Mouse (Mus musculus): ENCODE results near the gene Rmnd5b. TPM values are rescaled to one million over a fixed set of nuclear protein-coding genes. Genes with fewer than 3 reads are reported as not detected.
A peak's percentile ranks its signal among the peaks of the same experiment; 100 is the strongest.
"Not testable (repeated sequence)": the region's sequence is repeated elsewhere in the genome, so short reads cannot be mapped to it uniquely, and the experiment has no call there.

Gene Rmnd5b
- total RNA-seq, 2 experiments from 2014 or later, result 30.0 to 47.2 TPM

DNA sequence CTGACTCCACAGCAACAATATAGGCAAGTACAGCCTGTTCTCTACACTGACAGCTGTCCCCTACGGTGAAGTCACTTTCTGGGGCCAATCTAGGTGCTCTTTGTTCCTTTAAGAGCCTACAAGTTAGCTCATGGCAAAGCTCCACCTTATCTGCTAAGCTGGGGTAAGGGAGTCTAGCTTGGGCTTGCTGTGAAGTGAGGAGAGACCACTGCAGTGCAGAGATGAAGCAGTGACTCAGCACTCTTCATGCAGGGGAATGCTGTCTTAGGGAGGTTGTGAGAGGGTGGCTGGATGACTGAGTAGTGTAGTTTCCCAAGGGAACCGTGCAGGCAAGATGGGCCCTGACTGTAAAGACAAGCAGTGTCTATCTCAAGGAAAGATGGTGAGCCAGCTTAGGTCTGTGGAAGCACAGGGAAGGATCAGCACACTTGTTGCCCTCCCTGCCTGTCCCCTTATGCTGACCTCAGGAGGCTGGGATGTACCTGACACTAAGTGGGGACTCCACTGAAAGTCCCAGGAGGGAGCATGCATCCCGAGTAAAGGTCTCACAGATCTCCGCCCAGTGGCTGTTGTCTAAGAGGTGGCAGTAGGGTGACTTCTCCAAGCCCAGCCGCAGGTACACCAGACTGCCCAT is 10.4 kb downstream of the Rmnd5b start:
- no peak for DNase-seq (ENCODE audit: low spot score in 2 of 2)

DNA sequence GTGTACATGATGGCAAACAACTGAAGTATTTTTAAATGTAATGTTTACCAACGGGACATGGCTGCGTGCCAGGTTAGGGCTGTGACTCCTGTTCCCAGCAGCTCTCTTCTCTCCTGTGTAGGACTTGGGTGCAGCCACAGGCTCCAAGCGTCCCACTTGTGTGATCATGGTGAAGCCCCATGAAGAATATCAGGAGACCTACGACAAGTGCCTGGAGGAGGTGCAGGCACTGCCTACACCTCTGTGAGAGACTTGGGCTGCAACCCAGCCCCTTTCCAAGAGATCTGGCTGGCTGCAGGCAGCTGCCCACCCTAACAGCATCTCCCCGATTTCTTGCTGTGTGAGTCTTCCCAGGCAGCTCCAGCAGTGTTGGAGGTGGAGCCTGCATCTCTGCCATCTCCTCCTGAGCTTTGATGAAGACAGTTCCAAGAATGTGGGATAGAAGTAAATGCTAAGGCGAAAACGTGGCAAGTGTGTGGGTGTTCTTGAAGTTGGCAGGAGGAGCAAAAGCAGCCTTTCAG is 12.7 kb downstream of the Rmnd5b start:
- DNase-seq (ENCODE audit: low spot score in 2 of 2), result no peak

DNA sequence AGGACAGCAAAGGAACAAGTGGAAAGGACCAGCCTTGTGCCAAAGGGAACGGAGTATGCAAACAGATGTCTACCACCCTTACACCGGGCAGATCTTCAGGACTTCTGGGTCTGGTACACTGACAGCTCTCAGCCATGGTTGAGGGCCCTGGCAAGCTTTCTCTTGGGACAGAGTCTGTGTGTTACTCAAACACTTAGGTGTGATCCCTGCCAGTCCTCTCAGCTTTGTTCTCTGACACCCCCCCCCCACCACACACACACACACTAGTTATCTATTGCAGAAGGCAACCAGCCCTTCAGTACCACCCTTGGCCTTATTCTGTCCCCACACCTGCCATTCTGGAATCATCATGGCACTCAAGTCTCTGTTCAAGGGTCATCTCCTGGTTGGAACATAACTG is 13.9 kb downstream of the Rmnd5b start:
- DNase-seq (ENCODE audit: low spot score in 2 of 2), result no peak

DNA sequence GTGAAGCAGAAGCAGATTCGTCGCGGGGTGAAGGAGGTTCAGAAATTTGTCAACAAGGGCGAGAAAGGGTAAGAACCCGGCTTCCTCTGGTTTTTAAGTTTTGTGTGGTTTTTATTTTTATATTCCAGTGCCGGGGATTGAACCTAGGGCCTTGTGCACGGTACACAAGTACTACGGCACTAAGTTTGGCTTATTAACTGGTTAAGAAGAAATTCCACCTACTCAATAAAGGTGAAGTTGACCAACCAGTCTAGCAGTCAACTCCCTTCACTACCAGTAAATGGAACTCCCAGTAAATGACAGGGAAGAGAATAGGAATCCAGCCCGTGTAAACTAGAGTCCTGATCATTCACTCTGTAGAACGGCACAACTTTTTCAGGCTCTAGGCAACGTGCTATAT is 15.6 kb downstream of the Rmnd5b start:
- no peak for DNase-seq (ENCODE audit: low spot score in 2 of 2)

DNA sequence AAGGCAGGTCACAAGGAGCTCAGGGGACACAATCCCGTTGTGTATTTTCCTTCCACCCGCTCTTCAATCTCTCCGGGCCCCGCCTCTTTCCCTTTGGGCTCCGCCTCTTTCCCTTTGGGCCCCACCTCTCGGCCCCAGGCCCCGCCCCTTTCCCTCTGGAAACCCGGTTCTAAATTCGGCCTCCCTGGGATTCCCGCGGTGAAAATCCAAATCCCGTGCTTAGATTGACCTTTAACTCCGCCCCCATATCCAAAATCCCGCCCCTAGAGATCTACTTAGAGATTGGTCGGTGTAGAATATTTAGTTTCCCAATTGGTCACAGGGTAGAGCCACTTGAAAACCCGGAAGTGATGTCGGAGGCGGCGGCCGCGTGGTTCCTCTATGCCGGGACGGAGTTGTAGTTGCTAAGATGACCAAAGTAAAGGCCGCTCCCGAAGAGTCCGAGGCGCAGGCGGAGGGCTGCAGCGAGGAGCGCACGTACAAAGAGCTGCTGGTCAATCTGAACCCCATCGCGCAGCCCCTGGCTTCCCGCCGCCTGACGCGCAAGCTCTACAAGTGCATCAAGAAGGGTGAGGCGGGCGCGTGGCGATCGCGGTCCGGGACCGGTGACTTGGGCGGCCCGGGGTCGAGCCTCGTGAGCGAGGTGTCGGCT is 16.2 kb downstream of the Rmnd5b start, which contains the start of gene Nhp2:
Gene Nhp2 (plus strand): TSS at position 327 of the 652 bp plus-strand sequence.
- peak; percentile 90 for DNase-seq (ENCODE audit: low spot score in 2 of 2)

DNA sequence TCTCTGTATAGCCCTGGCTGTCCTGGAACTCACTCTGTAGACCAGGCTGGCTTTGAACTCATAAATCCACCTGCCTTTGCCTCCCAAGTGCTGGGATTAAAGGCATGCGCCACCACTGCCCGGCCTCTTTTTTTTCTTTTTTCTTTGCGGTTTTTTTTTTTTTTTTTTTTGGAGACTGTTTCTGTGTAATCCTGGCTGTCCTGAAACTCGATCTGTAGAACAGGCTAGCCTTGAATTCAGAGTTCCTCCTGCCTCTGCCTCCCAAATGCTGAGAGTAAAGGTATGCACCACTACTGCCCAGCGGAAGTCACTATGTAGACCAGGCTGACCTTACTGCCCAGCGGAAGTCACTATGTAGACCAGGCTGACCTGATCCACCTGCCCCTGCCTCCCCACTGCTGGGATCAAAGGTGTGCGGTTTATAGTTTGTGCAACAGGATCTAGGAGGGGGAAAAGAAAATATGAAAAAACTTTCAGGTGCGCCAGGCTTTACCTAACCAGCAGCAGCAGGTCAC is 16.7 kb downstream of the Rmnd5b start:
- DNase-seq (ENCODE audit: low spot score in 2 of 2), result no peak

DNA sequence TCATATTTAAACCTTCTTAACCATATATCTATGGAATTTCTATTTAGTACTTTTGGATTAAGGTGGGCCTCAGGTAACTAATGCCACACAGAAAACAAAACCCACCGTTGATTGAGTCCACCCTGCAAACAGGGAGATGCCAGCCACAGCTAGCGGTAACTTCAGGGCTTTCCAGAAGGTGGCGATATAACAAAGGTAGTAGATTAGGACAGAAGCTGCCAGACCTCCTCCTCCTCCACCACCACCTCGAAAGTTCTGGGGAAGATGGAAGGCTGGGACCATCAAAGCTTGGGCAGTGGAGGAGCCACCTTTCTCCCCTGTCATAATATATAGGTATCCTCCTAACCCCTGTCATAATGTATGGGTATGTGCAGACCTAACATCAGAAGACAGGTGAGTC is 18.0 kb downstream of the Rmnd5b start:
- DNase-seq (ENCODE audit: low spot score in 2 of 2), result peak; percentile 56 to 60

DNA sequence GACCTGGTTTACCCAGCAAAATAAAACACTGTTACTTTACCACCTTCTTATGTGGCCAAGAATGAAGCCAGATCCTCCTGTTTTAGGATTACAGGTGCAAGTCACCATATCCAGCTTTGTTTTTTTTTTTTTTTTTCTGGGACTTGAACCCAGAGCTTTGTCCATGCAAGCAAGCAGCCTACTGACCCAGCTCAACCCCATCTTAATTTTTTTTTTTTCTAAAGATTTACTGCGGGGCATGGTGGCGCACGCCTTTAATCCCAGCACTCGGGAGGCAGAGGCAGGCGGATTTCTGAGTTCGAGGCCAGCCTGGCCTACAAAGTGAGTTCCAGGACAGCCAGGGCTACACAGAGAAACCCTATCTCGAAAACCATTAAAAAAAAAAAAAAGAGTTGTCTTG is 19.6 kb downstream of the Rmnd5b start:
- not testable (repeated sequence) for DNase-seq (ENCODE audit: low spot score in 2 of 2)

DNA sequence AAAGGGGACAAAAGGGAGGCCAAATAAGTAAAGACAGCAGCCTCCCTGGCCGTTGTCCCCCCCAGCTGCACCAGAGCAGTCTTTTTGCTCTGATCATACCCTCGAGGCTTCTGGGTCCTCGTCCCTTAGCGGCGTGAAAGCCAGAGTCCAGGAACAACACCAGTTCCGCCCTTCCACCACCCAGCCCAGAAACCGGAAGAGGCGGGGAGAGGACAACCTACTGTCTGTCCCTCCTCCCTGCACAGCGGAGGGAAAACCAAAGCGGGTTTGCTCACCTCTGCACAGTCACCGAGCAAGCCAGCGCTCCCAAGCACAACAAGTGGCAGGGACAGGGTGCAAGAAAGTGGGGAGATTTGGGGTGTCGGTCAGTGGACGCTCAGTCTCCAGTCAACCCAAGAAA is 20.1 kb downstream of the Rmnd5b start:
- DNase-seq (ENCODE audit: low spot score in 2 of 2), result peak; percentile 65 to 74

DNA sequence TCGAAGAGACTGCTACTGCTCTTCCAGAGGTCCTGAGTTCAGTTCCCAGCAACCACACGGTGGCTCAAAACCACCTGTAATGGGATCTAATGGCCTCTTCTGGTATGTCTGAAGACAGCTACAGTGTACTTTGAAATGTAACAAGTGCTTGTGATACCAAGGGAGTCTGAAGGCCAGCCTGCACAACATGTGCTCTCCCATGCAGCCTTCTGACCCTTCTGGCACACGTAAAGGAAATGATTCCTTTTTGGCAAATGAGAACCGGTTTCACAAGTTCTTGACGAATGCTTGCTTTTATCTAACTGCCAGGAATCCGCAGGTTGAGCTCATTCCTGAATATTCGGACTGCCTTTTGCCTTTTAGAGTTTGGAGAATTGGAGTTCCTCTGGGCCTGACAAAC is 20.6 kb downstream of the Rmnd5b start:
- no peak for DNase-seq (ENCODE audit: low spot score in 2 of 2)

DNA sequence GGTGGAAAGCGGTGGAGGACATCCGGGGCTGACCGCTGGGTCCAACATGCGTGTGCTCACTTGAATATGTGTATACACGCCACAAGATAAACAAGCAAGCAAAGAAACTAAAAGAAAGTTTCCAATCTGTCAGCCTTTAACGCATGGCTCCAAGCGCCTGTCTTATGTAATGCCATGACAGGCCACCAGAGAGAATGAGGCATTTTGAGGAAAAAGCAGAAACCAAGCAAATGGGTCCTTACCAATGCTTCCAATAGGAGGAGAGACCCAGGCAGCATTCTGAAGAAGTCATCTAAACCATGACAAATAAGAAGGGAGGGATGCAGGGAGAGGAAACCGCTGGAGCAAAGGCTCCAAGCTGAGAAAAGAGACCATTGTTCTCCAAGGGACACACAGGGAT is 21.4 kb downstream of the Rmnd5b start:
- DNase-seq (ENCODE audit: low spot score in 2 of 2), result no peak

DNA sequence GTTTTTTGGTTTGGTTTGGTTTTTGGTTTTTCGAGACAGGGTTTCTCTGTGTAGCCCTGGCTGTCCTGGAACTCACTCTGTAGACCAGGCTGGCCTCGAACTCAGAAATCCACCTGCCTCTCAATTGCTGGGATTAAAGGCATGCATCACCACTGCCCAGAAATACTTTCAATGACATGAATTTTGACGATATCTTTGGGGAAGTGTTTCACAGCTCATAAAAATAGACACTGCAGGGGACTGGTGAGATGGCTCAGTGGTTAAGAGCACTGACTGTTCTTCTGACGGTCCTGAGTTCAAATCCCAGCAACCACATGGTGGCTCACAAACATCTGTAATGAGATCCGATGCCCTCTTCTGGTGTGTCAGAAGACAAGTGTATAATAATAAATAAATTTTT is 25.8 kb downstream of the Rmnd5b start:
- not testable (repeated sequence) for DNase-seq (ENCODE audit: low spot score in 2 of 2)

DNA sequence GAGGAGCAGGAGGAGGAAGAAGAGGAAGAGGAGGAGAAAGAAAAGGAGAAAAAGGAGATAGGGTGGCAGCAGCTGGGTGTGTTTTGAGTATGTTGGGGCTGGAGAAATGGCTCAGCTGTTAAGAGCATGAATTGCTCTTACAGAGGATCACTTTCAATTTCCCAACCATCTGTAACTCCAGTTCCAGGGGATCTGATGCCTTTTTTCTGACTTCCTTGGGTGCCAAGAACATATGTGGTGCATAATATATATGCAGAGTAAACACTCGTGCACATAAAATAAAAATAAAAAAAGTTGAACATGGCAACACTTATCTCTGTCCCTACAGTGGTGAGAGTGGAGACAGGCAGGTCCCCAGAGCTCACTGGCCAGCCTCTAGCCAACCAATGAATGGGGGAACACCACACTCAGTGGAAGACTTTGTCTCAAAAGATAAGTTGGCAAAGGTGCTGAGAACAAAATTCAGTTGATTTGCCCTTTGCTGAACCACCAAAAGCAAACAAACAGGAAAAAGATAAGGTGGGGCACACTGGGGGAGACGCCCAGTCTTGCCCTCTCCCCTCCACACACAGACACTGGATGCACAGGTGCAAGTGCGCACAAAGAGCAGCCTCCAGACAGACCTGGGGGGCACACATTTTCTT is 26.3 kb downstream of the Rmnd5b start:
- DNase-seq (ENCODE audit: low spot score in 2 of 2), result no peak

DNA sequence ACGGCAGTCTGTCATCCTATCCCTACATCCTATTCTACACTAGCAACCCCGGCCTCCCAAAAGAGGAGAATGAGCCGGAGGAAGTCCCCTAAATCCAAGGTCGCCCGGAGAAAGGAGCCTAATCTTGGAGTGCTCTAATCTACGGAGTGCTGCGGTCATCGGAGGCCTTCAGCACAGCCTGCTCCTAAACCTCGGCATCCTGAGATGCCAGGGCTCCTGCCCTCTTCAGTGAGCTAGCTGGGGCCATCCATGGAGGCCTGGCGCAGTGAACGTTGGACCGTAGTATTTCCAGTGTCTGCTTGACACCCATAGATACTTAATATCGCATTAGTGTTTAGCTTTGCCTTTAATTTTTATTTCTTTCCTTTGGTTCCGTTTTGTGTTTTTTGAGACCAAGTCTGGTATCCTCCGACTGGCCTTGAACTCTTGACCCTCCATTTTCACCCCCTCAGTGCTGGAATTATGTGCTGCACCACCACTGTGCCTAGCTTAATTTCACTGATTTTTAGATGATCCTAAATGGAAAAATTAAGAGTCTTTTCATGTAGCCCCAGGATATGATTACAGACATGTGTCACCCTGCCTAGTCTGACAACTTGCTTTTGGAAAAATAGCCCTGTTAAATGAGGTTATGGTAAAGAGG is 28.5 kb downstream of the Rmnd5b start:
- no peak for DNase-seq (ENCODE audit: low spot score in 2 of 2)

DNA sequence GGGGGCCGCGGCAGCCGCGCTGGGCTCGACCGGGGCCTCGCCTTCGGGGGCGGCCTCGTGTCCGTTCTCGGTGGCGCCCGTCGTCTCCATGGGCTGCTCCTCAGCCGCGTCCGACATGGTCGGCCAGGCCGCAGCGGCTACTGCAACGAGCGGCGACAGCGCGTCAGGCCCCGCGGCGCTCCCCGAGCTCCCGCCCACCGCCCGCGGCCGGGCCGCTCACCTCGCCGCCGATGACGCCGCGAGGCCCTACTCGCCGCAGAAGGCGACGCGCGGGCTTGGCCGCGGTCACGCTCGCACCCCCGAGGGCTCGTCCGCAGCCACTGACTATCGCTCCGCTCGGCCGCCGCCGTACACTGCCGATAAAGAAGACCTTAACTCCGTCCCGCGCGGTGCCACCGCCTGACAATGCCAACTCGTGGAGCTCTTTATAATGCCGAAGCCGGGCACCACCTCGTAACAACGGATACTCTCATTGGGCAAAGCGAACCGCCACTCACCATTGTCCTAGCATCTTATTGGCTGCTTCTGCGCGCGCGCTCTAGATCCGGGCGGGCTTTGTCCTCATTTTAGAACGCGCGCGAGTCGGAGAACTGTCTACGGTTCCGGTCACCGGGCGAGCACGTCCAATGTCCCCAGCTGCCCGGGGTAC is 29.1 kb downstream of the Rmnd5b start, which contains the start of gene Hnrnpab:
Gene Hnrnpab (minus strand): TSS at position 401 of the 649 bp plus-strand sequence.
- peak; percentile 94 to 96 for DNase-seq (ENCODE audit: low spot score in 2 of 2)

DNA sequence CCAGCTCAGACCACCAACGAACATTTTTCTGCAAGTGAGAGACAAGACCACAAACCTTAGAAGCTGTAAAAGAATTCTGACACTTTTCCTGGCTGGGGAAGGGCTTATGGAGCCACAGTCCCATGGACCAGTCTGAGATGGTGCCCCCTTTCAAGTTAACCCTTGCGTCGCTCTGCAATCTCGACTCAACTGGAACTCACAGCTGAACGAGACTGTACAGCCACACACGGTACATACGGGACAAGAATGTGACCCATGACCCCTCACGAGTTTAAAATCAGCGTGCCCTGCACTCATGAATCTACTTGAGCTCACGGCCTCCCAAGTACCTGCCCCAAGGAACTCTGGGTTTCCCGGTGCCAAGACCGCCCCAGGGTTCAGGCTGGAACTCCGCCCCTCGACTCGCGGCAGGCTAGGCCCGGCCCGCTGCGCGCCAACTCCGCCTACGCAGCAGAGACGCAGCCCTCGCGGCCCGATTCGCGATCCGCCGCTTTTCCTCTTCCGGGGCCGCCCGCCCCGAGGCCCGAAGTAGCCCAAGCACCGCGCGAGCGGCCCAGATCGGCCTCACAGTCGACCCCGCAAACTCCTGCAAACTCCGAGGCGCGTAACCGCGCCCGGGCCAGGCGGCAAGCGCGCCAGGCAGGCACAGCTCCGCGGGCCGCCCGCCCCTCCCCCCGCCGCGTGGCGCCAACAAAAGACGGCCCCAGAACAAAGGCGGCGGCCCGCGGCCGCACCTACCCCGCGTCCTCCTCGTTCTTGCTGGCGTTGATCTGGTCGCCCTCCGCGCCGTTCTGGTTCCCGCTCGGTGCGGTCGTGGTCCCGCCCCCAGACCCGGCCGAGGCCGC is 29.9 kb downstream of the Rmnd5b start:
- DNase-seq (ENCODE audit: low spot score in 2 of 2), result peak; percentile 87 to 88

DNA sequence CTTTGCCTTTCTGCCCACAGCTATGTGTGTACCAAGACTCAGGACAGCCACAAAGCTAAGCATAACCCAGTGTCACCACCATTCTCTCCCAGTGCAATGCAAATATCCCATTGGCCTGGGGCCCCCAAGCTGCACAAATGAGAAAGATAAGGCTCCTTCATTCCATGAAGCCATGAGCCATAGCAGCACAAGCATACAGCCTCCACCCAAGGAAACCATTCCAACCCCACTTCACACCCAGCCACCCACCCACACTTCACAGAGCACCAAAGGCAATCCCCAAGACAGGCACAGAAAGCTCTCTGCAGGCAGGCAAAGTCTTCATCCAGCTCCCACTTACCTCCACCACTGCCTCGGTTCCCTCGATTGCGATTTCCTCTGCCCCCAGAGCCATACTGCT is 33.4 kb downstream of the Rmnd5b start:
- DNase-seq (ENCODE audit: low spot score in 2 of 2), result no peak

DNA sequence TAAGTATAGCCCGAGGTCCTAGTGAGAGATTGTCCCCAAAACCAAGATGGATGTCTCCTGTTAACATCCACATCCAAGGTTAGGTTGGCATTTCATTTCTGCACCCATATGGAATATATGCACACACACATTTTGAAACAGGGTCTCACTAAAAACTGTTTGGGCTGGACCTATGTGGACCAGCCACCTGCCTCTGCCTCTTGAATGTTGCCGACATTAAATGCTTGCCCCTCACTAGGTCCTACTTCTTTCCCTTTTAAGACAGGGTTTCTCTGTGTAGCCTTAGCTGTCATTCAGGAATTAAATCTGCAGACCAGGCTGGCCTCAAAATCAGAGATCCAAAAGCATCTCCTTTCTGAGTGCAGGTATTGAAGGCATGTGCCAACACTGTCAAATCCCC is 38.1 kb downstream of the Rmnd5b start:
- DNase-seq (ENCODE audit: low spot score in 2 of 2), result no peak

DNA sequence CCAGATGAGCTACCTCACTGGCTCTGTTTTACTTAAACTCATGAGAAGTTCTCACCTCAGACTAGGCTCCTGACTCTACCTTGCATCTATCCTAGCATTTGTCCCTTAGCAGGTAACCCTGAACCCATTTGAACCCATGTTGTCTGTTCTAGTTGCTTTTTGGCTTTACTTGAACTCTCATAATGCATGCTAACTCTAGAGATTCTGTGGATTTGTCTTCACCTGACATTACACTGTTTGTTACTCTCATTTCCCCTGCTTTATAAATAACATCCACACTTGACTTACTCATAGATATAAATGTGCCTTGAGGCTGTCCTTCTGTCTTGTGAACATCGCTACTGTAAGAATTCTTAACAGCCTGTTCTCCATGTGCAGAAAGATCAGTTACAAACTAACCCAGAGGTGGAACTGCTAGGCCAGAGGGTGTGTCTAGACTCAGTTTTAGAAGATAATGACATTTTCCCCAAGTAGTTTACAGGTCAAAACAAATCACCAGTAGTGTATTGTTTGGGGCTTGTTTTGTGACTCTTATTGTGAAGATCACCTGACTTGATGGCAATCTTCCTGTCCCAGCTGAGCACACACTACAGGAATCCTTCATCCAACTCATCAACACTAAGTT is 40.1 kb downstream of the Rmnd5b start:
- DNase-seq (ENCODE audit: low spot score in 2 of 2), result no peak
